Mouse (Mus musculus) embryonic facial prominence, embryonic 14.5 days (tissue): ENCODE results near the gene Mtrex. TPM values are rescaled to one million over a fixed set of nuclear protein-coding genes. Genes with fewer than 3 reads are reported as not detected.

Experiments
- ATAC-seq: fragments of 200-750 bp; cut with Nextera tagmentation; 2 replicates; pipeline ENCODE4 v1.8.0; 2017; ENCODE audit warnings: low read depth, moderate number of reproducible peaks, moderate TSS enrichment
- DNase-seq: peaks from one replicate; pipeline ENCODE4 v3.0.0-alpha.2; 2015; ENCODE audit warnings: low spot score
- H3K27ac ChIP-seq: fragments of 300-500 bp; sonication (generic); replicated peaks from 2 replicates; pipeline ENCODE4 v1.5.1; 2014; ENCODE audit warnings: low read depth, mild to moderate bottlenecking, low read length, moderate library complexity
- H3K27me3 ChIP-seq: fragments of 300-500 bp; sonication (generic); replicated peaks from 2 replicates; pipeline ENCODE4 v1.6.1; 2014; ENCODE audit warnings: low read length; ENCODE audit not compliant: control insufficient read depth, insufficient read depth
- H3K36me3 ChIP-seq: fragments of 300-500 bp; sonication (generic); 2 replicates; pipeline ENCODE4 v1.6.1; 2014; ENCODE audit warnings: low read length, mixed read lengths; ENCODE audit not compliant: control insufficient read depth, insufficient read depth
- H3K4me1 ChIP-seq: fragments of 300-500 bp; sonication (generic); 2 replicates; pipeline ENCODE4 v1.6.1; 2014; ENCODE audit warnings: antibody characterized with exemption, low read length; ENCODE audit not compliant: control insufficient read depth, insufficient read depth
- H3K4me2 ChIP-seq: fragments of 300-500 bp; sonication (generic); 2 replicates; pipeline ENCODE4 v1.6.1; 2014; ENCODE audit warnings: low read depth, mild to moderate bottlenecking, low read length, moderate library complexity, mixed read lengths
- H3K4me3 ChIP-seq: fragments of 300-500 bp; sonication (generic); 2 replicates; pipeline ENCODE4 v1.5.1; 2014; ENCODE audit warnings: low read depth, mild to moderate bottlenecking, low read length
- H3K9ac ChIP-seq: fragments of 300-500 bp; sonication (generic); 2 replicates; pipeline ENCODE4 v1.6.1; 2014; ENCODE audit warnings: low read depth, mild to moderate bottlenecking, low read length, moderate library complexity, mixed read lengths
- H3K9me3 ChIP-seq: fragments of 300-500 bp; sonication (generic); 2 replicates; pipeline ENCODE4 v1.6.1; 2016; ENCODE audit warnings: low read length; ENCODE audit not compliant: control insufficient read depth
- WGBS: fragments of 180-500 bp; shearing (Covaris S2); extraction: QIAGEN DNeasy Blood & Tissue Kit; methylation state at CpG from one replicate; pipeline ENCODE4 v1.1.7; 2014; 5-methylcytosine and 5-hydroxymethylcytosine counted together
- polyA plus RNA-seq: library from polyadenylated mRNA; unstranded; fragments of >200 nt; fragmentation: Nextera tagmentation; extraction: Ambion mirVana; gene quantifications from 2 replicates; pipeline ENCODE4 v1.2.1, GENCODE M21; 2014

Mtrex gene
- polyA plus RNA-seq: 56.6 and 63.6 TPM in 2 replicates

GRCm38 (mm10) chr13:112927287-112928001 lies at the start of gene Mtrex, which contains the start of gene Dhx29:
Mtrex (minus strand) TSS chr13:112927398.
Dhx29 (plus strand) TSS chr13:112927454.
- Histone ChIP-seq H3K4me3 (peak within 1 kb of the TSS; percentile 74), H3K4me2 (peak within 1 kb of the TSS; percentile 73), H3K9me3 (no peaks in the 10 kb centered on the region), H3K4me1 (peaks cover 11% of the 10 kb centered on the region), H3K27ac (peak within 1 kb of the TSS; percentile 86), H3K27me3 (no peaks in the 10 kb centered on the region), H3K9ac (peak within 1 kb of the TSS; percentile 86), H3K36me3 (peaks cover 23% of the 10 kb centered on the region)
- ATAC-seq: peak; percentile 98
- WGBS: 0% methylated on average over 49 of the region's 57 CpGs
- DNase-seq: peak; percentile 99

DNA sequence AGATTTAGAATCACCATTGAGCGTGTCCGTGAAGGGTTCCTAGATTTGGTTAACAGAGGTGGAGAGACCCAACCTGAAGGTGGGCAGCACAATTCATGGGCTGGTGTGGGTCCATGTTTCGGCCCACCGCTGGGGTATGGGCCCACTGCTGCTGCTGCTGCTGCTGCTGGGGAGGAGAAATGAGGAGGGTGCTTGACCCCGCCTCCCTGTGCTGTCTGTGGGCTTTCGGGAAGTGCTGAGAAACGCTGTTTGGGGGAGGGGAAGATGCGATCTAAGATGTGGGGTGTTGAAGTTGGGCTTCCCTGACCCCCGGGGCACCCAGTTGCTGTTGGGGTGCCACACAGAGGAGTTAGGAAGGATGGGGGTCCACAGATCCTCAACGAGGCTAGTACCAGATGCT lies 49.5 kb upstream of the Mtrex start:
- Histone ChIP-seq H3K4me1 (no peaks in the 10 kb centered on the region), H3K9me3 (no peaks in the 10 kb centered on the region), H3K4me3 (no peak overlapping the region), H3K4me2 (peak overlapping the region; percentile 38), H3K9ac (no peak overlapping the region), H3K27me3 (peaks cover 3% of the 10 kb centered on the region; the same call in 1 of the 2 replicates), H3K36me3 (no peaks in the 10 kb centered on the region), H3K27ac (no peak overlapping the region)
- WGBS: 38% methylated on average over 10 of the region's 10 CpGs
- DNase-seq (no peak), ATAC-seq (no peak)

DNA sequence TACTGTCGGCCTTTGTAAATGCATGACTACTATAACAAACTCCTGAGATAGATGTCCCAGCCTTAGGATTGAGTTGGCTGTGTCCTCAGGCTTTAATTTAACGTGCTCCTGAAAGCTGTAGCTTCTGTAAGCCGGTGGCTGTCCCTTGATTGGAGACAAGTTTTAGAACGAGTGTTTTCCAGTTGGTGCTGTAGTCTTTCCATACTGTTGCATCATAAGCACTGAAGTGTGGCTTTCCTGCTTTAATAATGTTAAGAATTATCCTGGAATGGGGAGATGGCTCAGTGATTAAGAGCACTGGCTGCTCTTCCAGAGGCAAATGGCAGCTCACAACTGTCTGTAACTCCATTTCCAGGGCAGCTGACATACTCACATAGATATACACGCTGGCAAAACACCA lies 40.1 kb upstream of the Mtrex start:
- H3K4me1 ChIP-seq: no peaks in the 10 kb centered on the region
- no peak overlapping the region for H3K9ac ChIP-seq

GRCm38 (mm10) chr13:112964421-112964820 lies 37.2 kb upstream of the Mtrex start:
- H3K4me2 ChIP-seq: no peak overlapping the region
- H3K9ac ChIP-seq: no peak overlapping the region
- H3K27me3 ChIP-seq: no peaks in the 10 kb centered on the region
- no peak for DNase-seq
- H3K27ac ChIP-seq: no peak overlapping the region
- WGBS: 92% methylated on average over 12 of the region's 12 CpGs
- H3K36me3 ChIP-seq: peaks cover 53% of the 10 kb centered on the region
- ATAC-seq: no peak
- H3K4me1 ChIP-seq: no peaks in the 10 kb centered on the region
- H3K4me3 ChIP-seq: no peak overlapping the region
- no peaks in the 10 kb centered on the region for H3K9me3 ChIP-seq

More for the DNA sequence above, 40.1 kb upstream of the Mtrex start:
- 93% methylated on average over 5 of the region's 5 CpGs for WGBS
- DNase-seq (no peak), ATAC-seq (no peak)
- Histone ChIP-seq H3K4me3 (no peak overlapping the region), H3K36me3 (peaks cover 50% of the 10 kb centered on the region), H3K4me2 (no peak overlapping the region), H3K9me3 (no peaks in the 10 kb centered on the region), H3K27ac (no peak overlapping the region), H3K27me3 (no peaks in the 10 kb centered on the region)

- Histone ChIP-seq H3K9ac (no peak overlapping the region), H3K4me3 (no peak overlapping the region), H3K9me3 (no peaks in the 10 kb centered on the region), H3K27me3 (no peaks in the 10 kb centered on the region), H3K4me1 (no peaks in the 10 kb centered on the region), H3K4me2 (no peak overlapping the region), H3K36me3 (peaks cover 58% of the 10 kb centered on the region), H3K27ac (no peak overlapping the region)
- 79% methylated on average over 5 of the region's 5 CpGs for WGBS
- no peak for ATAC-seq
- DNase-seq: no peak
Measured at GRCm38 (mm10) chr13:112963081-112963480, 35.9 kb upstream of the Mtrex start.

DNA sequence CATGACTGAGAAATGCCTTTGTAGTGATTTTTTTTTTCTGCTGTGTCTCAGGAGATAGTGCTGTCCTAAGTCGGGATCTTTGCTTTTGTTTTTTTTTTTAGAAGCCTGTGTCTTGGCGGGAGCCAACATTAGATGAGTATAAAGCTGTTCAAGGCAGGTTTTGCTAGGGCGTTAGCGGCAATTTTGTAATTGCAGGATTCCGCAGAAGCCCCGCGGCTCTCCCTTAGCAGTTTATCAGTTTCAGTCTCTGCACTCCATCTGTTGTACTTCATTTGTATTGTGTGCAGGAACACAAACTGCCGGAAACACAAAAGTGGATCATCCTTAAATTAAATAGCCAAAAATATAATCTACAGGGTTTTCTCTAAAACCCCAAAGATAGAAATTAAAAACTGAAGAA lies 26.9 kb upstream of the Mtrex start:
- no peak for DNase-seq
- Histone ChIP-seq H3K36me3 (peaks cover 82% of the 10 kb centered on the region), H3K9ac (no peak overlapping the region), H3K27ac (no peak overlapping the region), H3K9me3 (no peaks in the 10 kb centered on the region), H3K4me3 (no peak overlapping the region), H3K4me1 (no peaks in the 10 kb centered on the region), H3K27me3 (no peaks in the 10 kb centered on the region), H3K4me2 (no peak overlapping the region)
- no peak for ATAC-seq
- WGBS: 90% methylated on average over 8 of the region's 8 CpGs

- Histone ChIP-seq H3K4me2 (no peak overlapping the region), H3K9me3 (no peaks in the 10 kb centered on the region), H3K9ac (no peak overlapping the region), H3K4me3 (no peak overlapping the region), H3K27ac (no peak overlapping the region), H3K27me3 (no peaks in the 10 kb centered on the region), H3K4me1 (no peaks in the 10 kb centered on the region), H3K36me3 (peaks cover 85% of the 10 kb centered on the region)
- DNase-seq (no peak), ATAC-seq (no peak)
- WGBS: 88% methylated on average over 6 of the region's 6 CpGs
Measured at GRCm38 (mm10) chr13:112945900-112946299, 18.7 kb upstream of the Mtrex start.

GRCm38 (mm10) chr13:112945312-112945711 lies 18.1 kb upstream of the Mtrex start:
- no peaks in the 10 kb centered on the region for H3K4me1 ChIP-seq
- H3K4me2 ChIP-seq: no peak overlapping the region
- H3K9me3 ChIP-seq: no peaks in the 10 kb centered on the region
- no peak overlapping the region for H3K4me3 ChIP-seq
- H3K27me3 ChIP-seq: no peaks in the 10 kb centered on the region
- H3K36me3 ChIP-seq: peaks cover 79% of the 10 kb centered on the region
- no peak for DNase-seq
- WGBS: 95% methylated on average over 9 of the region's 9 CpGs
- no peak overlapping the region for H3K9ac ChIP-seq
- no peak for ATAC-seq
- no peak overlapping the region for H3K27ac ChIP-seq

DNA sequence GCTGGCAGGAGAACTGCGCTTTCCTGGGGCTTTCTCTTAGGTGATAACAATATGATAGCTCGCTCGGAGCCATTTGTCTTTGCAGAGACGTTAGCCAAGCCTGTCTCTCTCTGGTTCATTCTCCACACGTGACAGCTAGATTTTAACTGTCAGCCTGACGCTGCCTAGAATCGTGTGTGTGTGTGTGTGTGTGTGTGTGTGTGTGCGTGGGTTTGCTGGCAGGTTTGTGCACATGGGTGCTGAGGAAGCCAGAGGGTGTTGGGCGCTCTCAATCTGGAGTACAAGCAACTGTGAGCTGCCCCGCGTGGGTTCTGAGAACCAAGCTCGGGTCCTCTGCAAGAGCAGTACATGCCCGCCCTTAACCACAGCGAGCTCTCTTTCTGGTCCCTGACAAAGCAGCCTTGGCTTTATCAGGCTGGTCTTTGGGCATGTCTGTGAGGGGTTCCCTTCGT lies 14.7 kb upstream of the Mtrex start:
- Histone ChIP-seq H3K36me3 (peaks cover 74% of the 10 kb centered on the region), H3K27me3 (no peaks in the 10 kb centered on the region), H3K4me2 (no peak overlapping the region), H3K9ac (no peak overlapping the region), H3K9me3 (no peaks in the 10 kb centered on the region), H3K27ac (no peak overlapping the region), H3K4me1 (no peaks in the 10 kb centered on the region), H3K4me3 (no peak overlapping the region)
- ATAC-seq (no peak), DNase-seq (no peak)
- WGBS: 76% methylated on average over 15 of the region's 15 CpGs
